Mouse (Mus musculus) liver, postnatal 0 days (tissue): ENCODE results near the gene Rho. TPM values are rescaled to one million over a fixed set of nuclear protein-coding genes. Genes with fewer than 3 reads are reported as not detected.

Source experiments
- ATAC-seq: fragments of 200-750 bp; cut with Nextera tagmentation; 2 replicates; pipeline ENCODE4 v1.8.0; 2017; ENCODE audit warnings: mild to moderate bottlenecking, moderate library complexity
- DNase-seq: peaks from one replicate; pipeline ENCODE4 v3.0.0-alpha.2; 2016
- H3K27ac ChIP-seq: fragments of 300-500 bp; sonication (generic); 2 replicates; pipeline ENCODE4 v1.5.1; 2014; ENCODE audit warnings: antibody characterized with exemption, moderate library complexity, mild to moderate bottlenecking, low read depth
- H3K27me3 ChIP-seq: fragments of 300-500 bp; sonication (generic); 2 replicates; pipeline ENCODE4 v1.6.1; 2014; ENCODE audit warnings: low read length, control low read depth, mixed read lengths; ENCODE audit not compliant: insufficient read depth
- H3K36me3 ChIP-seq: fragments of 300-500 bp; sonication (generic); replicated peaks from 2 replicates; pipeline ENCODE4 v1.6.1; 2014; ENCODE audit warnings: mild to moderate bottlenecking, control low read depth, low read length, moderate library complexity, mixed read lengths; ENCODE audit not compliant: insufficient read depth
- H3K4me1 ChIP-seq: fragments of 300-500 bp; sonication (generic); 2 replicates; pipeline ENCODE4 v1.6.1; 2014; ENCODE audit warnings: antibody characterized with exemption, mild to moderate bottlenecking, control low read depth; ENCODE audit not compliant: insufficient read depth
- H3K4me2 ChIP-seq: fragments of 300-500 bp; sonication (generic); 2 replicates; pipeline ENCODE4 v1.6.1; 2014; ENCODE audit warnings: low read depth, mild to moderate bottlenecking, low read length, moderate library complexity, mixed read lengths
- H3K4me3 ChIP-seq: fragments of 300-500 bp; sonication (generic); 2 replicates; pipeline ENCODE4 v1.5.1; 2014; ENCODE audit warnings: low read depth, low read length
- H3K9ac ChIP-seq: fragments of 300-500 bp; sonication (generic); replicated peaks from 2 replicates; pipeline ENCODE4 v1.6.1; 2014; ENCODE audit warnings: mild to moderate bottlenecking, moderate library complexity
- H3K9me3 ChIP-seq: fragments of 300-500 bp; sonication (generic); 2 replicates; pipeline ENCODE4 v1.6.1; 2016; ENCODE audit warnings: mild to moderate bottlenecking, control low read depth, low read length, mixed read lengths
- CTCF ChIP-seq: sonication (generic); IDR thresholded peaks from 2 replicates; pipeline ENCODE4 v1.5.1; 2016; ENCODE audit warnings: antibody characterized with exemption, low read depth
- EP300 ChIP-seq: IDR thresholded peaks from 2 replicates; pipeline ENCODE4 v1.6.1; 2016; ENCODE audit warnings: antibody characterized with exemption, low read depth, mild to moderate bottlenecking
- WGBS: fragments of 180-500 bp; shearing (Covaris S2); extraction: QIAGEN DNeasy Blood & Tissue Kit; methylation state at CpG from one replicate; pipeline ENCODE4 v1.1.7; 2014; ENCODE audit not compliant: insufficient replicate concordance; 5-methylcytosine and 5-hydroxymethylcytosine counted together
- polyA plus RNA-seq: library from polyadenylated mRNA; unstranded; fragments of >200 nt; fragmentation: Nextera tagmentation; extraction: Ambion mirVana; gene quantifications from 2 replicates; pipeline ENCODE4 v1.2.1, GENCODE M21; 2015

The Rho gene
- polyA plus RNA-seq, 1 experiment from 2014 or later, result not detected

DNA sequence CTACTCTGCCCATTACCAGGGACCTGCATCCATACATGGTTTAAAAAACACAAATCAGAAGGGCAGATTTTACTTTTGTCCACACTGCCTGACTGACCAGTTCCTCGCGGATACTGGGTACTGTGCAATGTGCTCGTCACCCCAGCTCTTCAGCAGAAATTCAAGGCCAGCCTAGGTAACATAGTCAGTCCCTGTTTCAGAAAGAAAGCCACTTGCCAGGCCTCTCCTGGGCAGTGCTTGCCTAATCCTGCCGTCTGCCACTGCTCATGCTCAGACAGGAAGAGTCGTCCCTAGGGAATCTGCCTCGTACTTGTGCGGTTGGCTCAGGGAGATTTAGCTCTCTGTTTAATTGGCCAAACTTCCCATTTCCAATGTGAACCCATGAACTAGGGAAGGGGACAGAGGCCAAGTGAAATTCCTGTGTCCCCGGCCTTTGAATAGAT, 30.0 kb upstream of the Rho start:
- 70% methylated on average over 8 of the region's 8 CpGs for WGBS
- peak overlapping the region; percentile 2; the same call in 1 of the 2 replicates for H3K27ac ChIP-seq
- peak; percentile 13; the same call in 1 of the 2 replicates for ATAC-seq

DNA sequence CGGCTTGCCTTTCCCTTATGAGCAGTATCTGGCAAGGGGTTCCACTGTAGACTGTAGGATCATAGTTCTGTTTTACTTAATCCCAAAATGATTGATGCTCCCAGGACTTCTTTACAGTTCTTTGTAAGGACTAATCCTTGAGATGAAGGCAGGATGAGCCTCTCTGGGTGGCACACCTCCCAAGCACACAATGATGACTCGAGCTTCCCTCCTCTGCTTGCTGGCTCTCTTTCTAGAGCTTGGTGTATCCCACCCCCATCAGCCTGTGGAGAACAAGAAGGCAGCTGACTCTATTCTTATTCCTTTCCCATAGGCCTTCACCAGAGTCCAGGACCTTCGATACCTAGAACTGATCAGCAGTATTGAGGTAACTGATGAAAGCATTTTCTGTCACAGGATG, 29.0 kb upstream of the Rho start:
- Histone ChIP-seq H3K27me3 (no peaks in the 10 kb centered on the region), H3K4me2 (no peak overlapping the region), H3K36me3 (no peaks in the 10 kb centered on the region), H3K27ac (no peak overlapping the region), H3K4me1 (peaks cover 6% of the 10 kb centered on the region; the same call in 1 of the 2 replicates), H3K9ac (no peak overlapping the region), H3K9me3 (no peaks in the 10 kb centered on the region), H3K4me3 (no peak overlapping the region)
- DNase-seq (no peak), ATAC-seq (no peak)
- WGBS, result 77% methylated on average over 3 of the region's 3 CpGs
- TF ChIP-seq CTCF (no peak), EP300 (no peak)

More for the DNA sequence above, 30.0 kb upstream of the Rho start:
- Histone ChIP-seq H3K4me3 (no peak overlapping the region), H3K4me2 (no peak overlapping the region), H3K27me3 (no peaks in the 10 kb centered on the region), H3K9ac (no peak overlapping the region), H3K36me3 (no peaks in the 10 kb centered on the region), H3K4me1 (peaks cover 6% of the 10 kb centered on the region), H3K9me3 (no peaks in the 10 kb centered on the region)
- TF ChIP-seq CTCF (no peak), EP300 (no peak)
- DNase-seq, result no peak

DNA sequence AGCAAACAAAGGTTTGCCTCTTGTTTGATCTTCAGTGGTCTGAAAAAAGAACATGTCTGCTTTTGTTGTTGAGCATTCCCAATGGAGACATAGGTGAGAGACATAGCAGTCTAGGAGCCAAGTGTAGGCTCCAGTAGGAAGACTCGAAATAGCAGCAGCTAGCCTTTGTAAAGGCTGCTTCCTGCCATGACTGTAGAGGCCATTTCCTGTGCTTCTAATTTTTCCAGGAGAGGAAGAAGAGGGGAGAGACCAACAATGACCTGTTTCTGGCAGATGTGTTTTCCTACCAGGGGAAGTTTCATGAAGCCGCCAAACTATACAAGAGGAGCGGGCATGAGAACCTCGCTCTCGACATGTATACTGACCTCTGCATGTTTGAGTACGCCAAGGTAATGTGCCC, 26.0 kb upstream of the Rho start:
- H3K27ac ChIP-seq, result no peak overlapping the region
- no peaks in the 10 kb centered on the region for H3K27me3 ChIP-seq
- ATAC-seq (no peak), DNase-seq (no peak)
- TF ChIP-seq EP300, result no peak
- TF ChIP-seq CTCF, result no peak
- no peaks in the 10 kb centered on the region for H3K36me3 ChIP-seq
- H3K9me3 ChIP-seq, result no peaks in the 10 kb centered on the region
- H3K4me2 ChIP-seq, result no peak overlapping the region
- no peak overlapping the region for H3K4me3 ChIP-seq
- 74% methylated on average over 6 of the region's 6 CpGs for WGBS
- no peak overlapping the region for H3K9ac ChIP-seq
- peaks cover 30% of the 10 kb centered on the region for H3K4me1 ChIP-seq

DNA sequence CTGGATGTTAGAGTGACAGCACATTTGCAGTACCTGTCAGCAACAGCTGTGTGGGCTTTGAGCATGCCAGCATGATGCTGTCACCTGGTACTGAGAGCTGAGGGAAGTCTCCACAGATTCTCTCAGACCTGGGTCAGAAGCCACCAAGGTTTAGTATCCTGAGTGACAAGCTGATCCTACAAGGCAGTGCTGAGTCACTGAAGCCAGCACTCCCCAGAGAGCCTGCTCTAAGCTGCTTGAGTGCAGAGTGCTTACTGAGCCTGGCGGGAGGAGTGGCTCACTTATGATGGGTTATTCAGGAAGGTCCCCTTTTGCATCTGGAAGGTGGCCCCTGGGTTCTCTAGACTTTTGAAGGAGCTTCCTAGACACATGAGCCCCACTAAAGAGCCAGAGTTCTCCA, 25.1 kb upstream of the Rho start:
- no peak for ATAC-seq
- peaks cover 31% of the 10 kb centered on the region for H3K4me1 ChIP-seq
- 26% methylated on average over 1 of the region's 1 CpGs for WGBS

DNA sequence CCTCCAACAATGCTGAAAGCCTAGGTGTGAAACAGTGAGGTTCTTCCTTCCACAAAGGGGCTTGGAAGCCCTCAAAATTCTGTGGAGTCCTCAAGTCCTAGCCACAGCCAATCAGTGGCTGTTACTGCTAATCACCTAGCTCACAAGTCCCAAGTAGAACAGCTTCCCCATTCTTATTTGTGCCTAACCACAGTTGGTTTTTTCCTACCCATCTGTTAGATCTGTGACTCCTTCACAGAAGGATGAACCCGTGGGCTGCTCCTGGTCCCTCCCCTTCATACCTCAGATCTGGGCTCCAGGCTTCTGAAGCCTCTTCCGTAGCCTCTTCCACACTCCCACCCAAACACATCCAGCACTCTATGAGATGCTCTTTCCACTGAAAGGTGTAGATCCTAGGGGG, 24.7 kb upstream of the Rho start:
- Histone ChIP-seq H3K9ac (no peak overlapping the region), H3K27me3 (no peaks in the 10 kb centered on the region), H3K4me1 (peaks cover 30% of the 10 kb centered on the region), H3K36me3 (no peaks in the 10 kb centered on the region), H3K4me3 (no peak overlapping the region), H3K4me2 (no peak overlapping the region), H3K9me3 (no peaks in the 10 kb centered on the region), H3K27ac (no peak overlapping the region)
- DNase-seq (no peak), ATAC-seq (no peak)
- WGBS, result 41% methylated on average over 2 of the region's 2 CpGs
- TF ChIP-seq EP300 (no peak), CTCF (no peak)

More for the DNA sequence above, 25.1 kb upstream of the Rho start:
- Histone ChIP-seq H3K27me3 (no peaks in the 10 kb centered on the region), H3K4me2 (no peak overlapping the region), H3K36me3 (no peaks in the 10 kb centered on the region), H3K27ac (no peak overlapping the region), H3K9ac (no peak overlapping the region), H3K9me3 (no peaks in the 10 kb centered on the region), H3K4me3 (no peak overlapping the region)
- TF ChIP-seq CTCF (no peak), EP300 (no peak)
- no peak for DNase-seq

DNA sequence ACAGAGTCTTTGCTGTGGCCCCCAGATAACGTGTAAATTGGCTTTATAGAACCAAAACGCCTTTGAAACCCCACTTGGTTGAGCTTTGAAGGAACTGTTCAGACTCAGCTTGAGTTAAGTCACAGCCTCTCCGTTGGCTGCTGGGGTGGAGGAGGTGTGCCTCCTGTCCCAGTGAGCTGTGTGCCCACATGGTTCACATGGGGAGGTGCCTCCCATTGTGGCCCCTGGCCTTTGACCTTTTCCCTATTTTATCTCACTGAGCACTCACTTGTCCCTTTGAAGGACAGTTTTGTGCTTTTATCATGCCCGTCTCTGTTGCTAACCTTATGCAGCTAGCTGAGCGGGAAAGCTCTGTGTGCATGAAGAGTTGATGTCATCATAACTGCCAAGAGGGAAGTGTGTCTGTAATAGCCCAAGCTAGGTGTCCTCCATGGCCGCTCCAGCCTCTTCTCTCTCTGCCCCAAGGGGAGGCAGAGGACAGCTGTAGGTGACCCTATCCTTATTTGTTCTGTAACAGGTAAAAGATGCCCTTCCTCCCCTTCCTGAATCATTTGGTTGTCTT, 23.0 kb upstream of the Rho start:
- 0 out of 2 replicates have a peak overlapping the region, but pooled peaks have one; percentile 39 for H3K27ac ChIP-seq
- H3K36me3 ChIP-seq, result no peaks in the 10 kb centered on the region
- WGBS, result 26% methylated on average over 6 of the region's 6 CpGs
- H3K9ac ChIP-seq, result no peak overlapping the region
- TF ChIP-seq CTCF (no peak), EP300 (no peak)
- peak; percentile 70 for ATAC-seq
- H3K4me3 ChIP-seq, result no peak overlapping the region
- DNase-seq, result no peak
- H3K4me1 ChIP-seq, result peaks cover 30% of the 10 kb centered on the region
- no peaks in the 10 kb centered on the region for H3K9me3 ChIP-seq
- no peak overlapping the region for H3K4me2 ChIP-seq
- H3K27me3 ChIP-seq, result no peaks in the 10 kb centered on the region
